Mouse (Mus musculus) liver, embryonic 13.5 days (tissue): ENCODE results near the gene Spata13. TPM values are rescaled to one million over a fixed set of nuclear protein-coding genes. Genes with fewer than 3 reads are reported as not detected.

ENCODE experiments used
- polyA plus RNA-seq: library from polyadenylated mRNA; unstranded; fragments of >200 nt; fragmentation: Nextera tagmentation; extraction: Ambion mirVana; gene quantifications from 2 replicates; pipeline ENCODE4 v1.2.1, GENCODE M21; 2015

Spata13 gene
- polyA plus RNA-seq, 1 experiment from 2014 or later, result 17.2 TPM

Other genes starting within 250 kb of the Spata13 start
- 0.13 and 0.16 TPM in 2 replicates for gene C1qtnf9, start 134.1 kb downstream of the Spata13 start, polyA plus RNA-seq
- gene Mipep, start 150.6 kb downstream of the Spata13 start, polyA plus RNA-seq, result 13.5 and 16.3 TPM in 2 replicates